Mouse (Mus musculus) kidney, postnatal 0 days (tissue): ENCODE results near the gene Gm11985. TPM values are rescaled to one million over a fixed set of nuclear protein-coding genes. Genes with fewer than 3 reads are reported as not detected.

Source experiments
- ATAC-seq: fragments of 200-750 bp; cut with Nextera tagmentation; replicated peaks from 2 replicates; pipeline ENCODE4 v1.8.0; 2017; ENCODE audit warnings: low read depth, moderate number of reproducible peaks, moderate TSS enrichment, moderate library complexity; ENCODE audit not compliant: low FRiP score
- DNase-seq: peaks from one replicate; pipeline ENCODE4 v3.0.0-alpha.2; 2016; ENCODE audit warnings: low spot score
- H3K27ac ChIP-seq: fragments of 300-500 bp; sonication (generic); 2 replicates; pipeline ENCODE4 v1.5.1; 2014; ENCODE audit warnings: mild to moderate bottlenecking
- H3K27me3 ChIP-seq: fragments of 300-500 bp; sonication (generic); 2 replicates; pipeline ENCODE4 v1.6.1; 2014; ENCODE audit warnings: low read length, mixed read lengths; ENCODE audit not compliant: insufficient read depth
- H3K36me3 ChIP-seq: fragments of 300-500 bp; sonication (generic); 2 replicates; pipeline ENCODE4 v1.6.1; 2014; ENCODE audit warnings: low read length, mixed read lengths; ENCODE audit not compliant: insufficient read depth
- H3K4me1 ChIP-seq: fragments of 300-500 bp; sonication (generic); replicated peaks from 2 replicates; pipeline ENCODE4 v1.6.1; 2014; ENCODE audit warnings: antibody characterized with exemption, low read length, mixed read lengths; ENCODE audit not compliant: insufficient read depth
- H3K4me2 ChIP-seq: fragments of 300-500 bp; sonication (generic); 2 replicates; pipeline ENCODE4 v1.6.1; 2014; ENCODE audit warnings: mild to moderate bottlenecking, low read length, moderate library complexity, mixed read lengths
- H3K4me3 ChIP-seq: fragments of 300-500 bp; sonication (generic); replicated peaks from 2 replicates; pipeline ENCODE4 v1.5.1; 2014; ENCODE audit warnings: low read depth, low read length
- H3K9ac ChIP-seq: fragments of 300-500 bp; sonication (generic); 2 replicates; pipeline ENCODE4 v1.6.1; 2014; ENCODE audit warnings: low read depth, low read length
- H3K9me3 ChIP-seq: fragments of 300-500 bp; sonication (generic); replicated peaks from 2 replicates; pipeline ENCODE4 v1.6.1; 2016; ENCODE audit warnings: low read length, inconsistent platforms, mixed read lengths
- CTCF ChIP-seq: IDR thresholded peaks from 2 replicates; pipeline ENCODE4 v1.5.1; 2016; ENCODE audit warnings: antibody characterized with exemption, low read depth, mild to moderate bottlenecking, moderate library complexity
- WGBS: fragments of 180-500 bp; shearing (Covaris S2); extraction: QIAGEN DNeasy Blood & Tissue Kit; methylation state at CpG from one replicate; pipeline ENCODE4 v1.1.7; 2014; 5-methylcytosine and 5-hydroxymethylcytosine counted together
- polyA plus RNA-seq: library from polyadenylated mRNA; unstranded; fragments of >200 nt; fragmentation: Nextera tagmentation; extraction: Ambion mirVana; gene quantifications from 2 replicates; pipeline ENCODE4 v1.2.1, GENCODE M21; 2015

Gene Gm11985
- polyA plus RNA-seq, 1 experiment from 2014 or later = not detected

DNA sequence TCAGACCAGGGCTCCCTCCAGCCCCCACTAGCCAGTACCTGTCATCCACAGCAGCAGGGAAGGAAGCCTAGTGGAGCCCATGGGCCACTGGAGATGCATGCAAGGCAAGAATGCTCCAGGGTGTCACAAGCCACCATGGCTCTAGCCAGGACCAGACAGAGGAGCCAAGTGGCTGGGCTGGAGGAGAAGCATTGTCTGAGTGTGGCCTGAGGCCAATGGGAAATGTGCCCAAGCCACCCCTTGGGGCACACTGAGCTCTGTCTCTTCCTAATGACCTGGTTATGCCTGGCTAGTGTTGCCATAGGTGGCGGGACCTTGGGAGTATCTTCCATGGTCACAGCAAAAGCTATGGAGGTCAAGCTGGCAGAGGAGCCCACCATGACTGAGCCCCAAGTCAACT is 18.7 kb downstream of the Gm11985 start:
- no peak overlapping the region for H3K4me3 ChIP-seq
- H3K36me3 ChIP-seq = no peaks in the 10 kb centered on the region
- H3K27ac ChIP-seq = no peak overlapping the region
- H3K27me3 ChIP-seq = no peaks in the 10 kb centered on the region
- no peak overlapping the region for H3K4me2 ChIP-seq
- H3K9ac ChIP-seq = no peak overlapping the region
- H3K4me1 ChIP-seq = no peaks in the 10 kb centered on the region
- DNase-seq (no peak), ATAC-seq (no peak)
- H3K9me3 ChIP-seq = no peaks in the 10 kb centered on the region
- no peak for TF ChIP-seq CTCF
- 95% methylated on average over 1 of the region's 1 CpGs for WGBS

DNA sequence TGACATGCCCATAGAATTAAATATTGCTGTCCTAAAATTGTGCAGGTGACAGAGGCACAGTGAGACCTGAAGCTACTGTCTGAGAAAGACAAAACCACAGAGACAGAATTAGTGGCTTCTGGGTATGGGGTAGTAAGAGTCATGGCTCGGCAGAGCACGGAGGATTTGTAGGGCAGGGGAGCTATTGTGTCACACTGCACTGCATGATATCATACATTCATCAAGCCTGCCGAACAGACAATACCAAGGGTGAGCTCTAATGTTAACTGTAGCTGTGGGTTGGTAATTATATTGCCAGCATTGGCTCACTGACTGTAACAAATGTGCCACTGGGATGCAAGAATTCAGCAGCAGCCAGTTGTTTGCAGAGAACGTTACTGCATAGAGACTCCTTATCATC is 24.0 kb downstream of the Gm11985 start:
- 54% methylated on average over 4 of the region's 4 CpGs for WGBS
- H3K9ac ChIP-seq = no peak overlapping the region
- no peak overlapping the region for H3K4me3 ChIP-seq
- ATAC-seq = no peak
- no peaks in the 10 kb centered on the region for H3K27me3 ChIP-seq
- no peak overlapping the region for H3K27ac ChIP-seq
- H3K4me2 ChIP-seq = no peak overlapping the region
- no peaks in the 10 kb centered on the region for H3K36me3 ChIP-seq
- H3K9me3 ChIP-seq = no peaks in the 10 kb centered on the region
- peaks cover 16% of the 10 kb centered on the region for H3K4me1 ChIP-seq
- TF ChIP-seq CTCF = no peak
- no peak for DNase-seq

DNA sequence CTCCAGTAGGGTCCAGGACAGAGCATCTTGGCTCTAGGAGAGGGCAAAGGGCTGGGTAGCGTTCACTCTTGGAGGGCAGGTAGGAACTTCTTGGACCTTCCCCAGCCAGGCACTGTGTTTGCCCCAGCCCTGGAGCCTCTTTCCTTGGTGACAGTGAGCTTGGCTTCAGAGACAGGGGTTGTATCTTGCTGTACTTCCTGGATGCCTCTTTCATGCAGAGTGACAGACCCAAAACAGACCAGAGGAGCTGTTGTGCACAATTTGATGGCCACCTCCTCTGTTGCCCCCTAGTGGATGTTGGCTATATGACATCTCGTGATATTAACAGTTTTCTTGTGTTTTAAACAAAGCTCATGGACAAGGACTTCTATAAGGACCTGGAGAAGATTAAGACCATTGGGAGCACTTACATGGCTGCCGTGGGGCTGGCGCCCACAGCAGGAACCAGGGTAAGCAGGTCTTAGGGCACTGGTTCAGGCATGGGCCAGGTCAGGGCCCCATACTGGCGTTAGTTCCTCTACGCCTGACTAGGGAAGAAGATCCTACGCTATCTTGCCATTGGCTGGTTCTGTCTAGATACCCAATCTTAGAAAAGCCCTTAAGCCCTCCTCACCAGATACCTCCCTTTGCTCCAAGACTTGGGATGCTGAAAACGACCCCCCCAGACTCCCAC is 26.7 kb downstream of the Gm11985 start:
- WGBS = 83% methylated on average over 8 of the region's 8 CpGs
- Histone ChIP-seq H3K9me3 (no peaks in the 10 kb centered on the region), H3K36me3 (no peaks in the 10 kb centered on the region), H3K4me2 (no peak overlapping the region), H3K4me3 (no peak overlapping the region), H3K27ac (peak overlapping the region; percentile 68; the same call in 1 of the 2 replicates), H3K9ac (no peak overlapping the region), H3K27me3 (no peaks in the 10 kb centered on the region), H3K4me1 (peaks cover 16% of the 10 kb centered on the region)
- peak; percentile 84 for TF ChIP-seq CTCF
- peak; percentile 79 for DNase-seq
- 0 out of 2 replicates have a peak, but pooled peaks have one; percentile 15 for ATAC-seq

DNA sequence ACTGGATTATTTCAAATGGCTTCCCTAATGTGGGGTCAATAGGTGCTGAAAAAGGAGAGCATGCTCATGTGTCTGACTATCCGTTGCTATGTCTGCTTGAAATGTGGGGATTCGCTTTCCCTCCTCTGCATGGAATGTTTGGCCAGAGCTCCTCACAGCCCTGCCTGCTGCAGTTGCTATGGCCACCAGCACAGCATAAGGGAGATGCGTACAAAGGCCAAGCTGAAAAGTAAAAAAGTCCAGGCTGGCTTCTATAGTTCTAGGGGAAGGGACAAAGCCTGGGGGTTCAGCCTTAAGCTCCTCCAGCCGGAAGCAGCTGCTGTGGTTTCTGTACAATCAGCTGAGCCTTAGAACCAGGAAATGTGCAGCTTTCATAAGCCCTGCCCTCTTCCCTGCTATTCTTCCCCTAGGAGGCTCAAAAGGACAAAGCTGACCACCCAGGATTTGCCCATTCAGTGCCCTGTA is 27.7 kb downstream of the Gm11985 start:
- Histone ChIP-seq H3K4me3 (no peak overlapping the region), H3K9ac (no peak overlapping the region), H3K9me3 (no peaks in the 10 kb centered on the region), H3K36me3 (no peaks in the 10 kb centered on the region), H3K27me3 (no peaks in the 10 kb centered on the region), H3K27ac (peak overlapping the region; percentile 68), H3K4me1 (peaks cover 16% of the 10 kb centered on the region), H3K4me2 (no peak overlapping the region)
- DNase-seq (peak; percentile 90), ATAC-seq (peak; percentile 58)
- WGBS = 44% methylated on average over 4 of the region's 4 CpGs
- TF ChIP-seq CTCF = no peak

GRCm38 (mm10) chr11:7160146-7160545 is 28.2 kb downstream of the Gm11985 start:
- peak; percentile 9; the same call in 1 of the 2 replicates for ATAC-seq
- Histone ChIP-seq H3K27ac (peak overlapping the region; percentile 68), H3K9me3 (no peaks in the 10 kb centered on the region), H3K4me3 (no peak overlapping the region), H3K27me3 (no peaks in the 10 kb centered on the region), H3K4me1 (peaks cover 16% of the 10 kb centered on the region), H3K9ac (no peak overlapping the region), H3K36me3 (no peaks in the 10 kb centered on the region), H3K4me2 (no peak overlapping the region)
- no peak for DNase-seq
- no peak for TF ChIP-seq CTCF
- 48% methylated on average over 6 of the region's 6 CpGs for WGBS

DNA sequence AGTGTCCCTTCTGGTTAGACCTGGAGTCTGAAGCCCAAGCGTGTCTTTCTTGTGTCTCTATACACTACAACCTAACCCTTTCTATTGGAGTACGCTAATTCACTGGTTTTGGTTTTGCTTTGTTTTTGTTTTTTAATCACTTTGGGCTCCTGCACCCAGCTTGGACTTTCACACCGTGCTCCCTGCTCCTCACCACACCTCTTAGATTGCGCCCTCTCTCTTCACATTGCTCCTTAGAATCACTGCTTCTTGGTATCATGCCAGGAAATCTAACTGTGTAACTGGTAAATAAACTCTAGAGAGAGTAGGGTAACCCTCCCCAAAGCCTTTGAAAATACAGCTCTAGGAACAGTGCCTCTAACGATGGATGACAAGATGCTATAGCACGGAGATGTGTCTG is 30.2 kb downstream of the Gm11985 start:
- H3K27me3 ChIP-seq = no peaks in the 10 kb centered on the region
- H3K27ac ChIP-seq = no peak overlapping the region
- peaks cover 16% of the 10 kb centered on the region for H3K4me1 ChIP-seq
- 86% methylated on average over 6 of the region's 6 CpGs for WGBS
- no peak overlapping the region for H3K9ac ChIP-seq
- no peak overlapping the region for H3K4me3 ChIP-seq
- DNase-seq = no peak
- ATAC-seq = no peak
- H3K4me2 ChIP-seq = no peak overlapping the region
- no peaks in the 10 kb centered on the region for H3K36me3 ChIP-seq
- no peaks in the 10 kb centered on the region for H3K9me3 ChIP-seq
- no peak for TF ChIP-seq CTCF
